Mouse (Mus musculus): ENCODE measurements around the gene Prkn.

The Prkn gene

GRCm38 (mm10) chr17:11845506-11845905, 1005.3 kb downstream of the Prkn start:
- DNase-seq (ENCODE audit: low spot score) = no peak

GRCm38 (mm10) chr17:11854571-11854970, 1014.4 kb downstream of the Prkn start:
- no peak for DNase-seq (ENCODE audit: low spot score)

DNA sequence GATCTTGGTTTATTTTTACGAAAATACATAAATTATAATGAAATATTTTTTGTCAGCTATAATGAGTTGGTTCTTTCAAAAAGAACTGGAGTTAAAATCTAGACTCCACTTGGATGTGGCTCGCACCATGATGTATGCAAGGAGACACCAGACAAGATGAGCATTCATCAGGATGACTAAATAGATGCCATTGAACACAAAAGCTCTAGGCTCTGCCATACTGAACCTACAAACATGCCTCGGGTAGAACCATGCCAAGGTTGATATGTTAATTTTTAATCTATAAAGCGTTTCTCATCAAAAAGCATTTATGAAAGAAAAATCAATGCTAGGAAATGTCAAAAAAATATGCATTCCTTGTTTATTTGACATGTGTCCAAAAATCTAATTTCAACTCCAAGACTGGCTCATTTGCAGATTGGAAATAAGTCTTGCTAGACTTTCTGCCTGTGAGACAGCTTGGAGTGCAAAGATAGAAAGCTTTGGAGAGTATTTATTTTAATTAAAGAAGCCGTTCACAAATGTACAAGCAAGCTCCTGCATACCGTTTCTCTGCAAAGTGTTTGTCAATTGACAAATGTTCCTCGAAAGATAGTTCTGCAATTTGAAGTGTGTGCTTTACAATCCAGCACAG, 1018.7 kb downstream of the Prkn start:
- no peak for DNase-seq (ENCODE audit: low spot score)

DNA sequence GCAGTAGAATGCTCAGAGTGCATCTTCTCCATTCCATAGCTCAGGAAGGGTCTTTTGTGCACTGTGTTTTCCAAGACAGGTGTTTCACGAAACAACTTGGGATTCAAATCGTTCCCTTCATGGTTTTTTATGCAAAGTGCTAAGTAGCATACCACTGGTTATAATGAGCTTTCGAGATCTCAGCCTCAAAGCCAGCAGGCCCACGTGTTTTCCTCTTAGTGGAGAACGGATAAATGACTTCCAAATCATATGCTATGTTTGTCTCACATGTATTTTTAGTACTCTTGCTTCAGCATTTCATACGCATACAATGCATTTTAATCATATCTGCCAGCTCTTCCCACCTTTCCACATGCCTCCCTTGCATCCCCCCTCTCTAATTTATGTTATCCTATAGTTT, 1021.0 kb downstream of the Prkn start:
- DNase-seq (ENCODE audit: low spot score) = no peak

DNA sequence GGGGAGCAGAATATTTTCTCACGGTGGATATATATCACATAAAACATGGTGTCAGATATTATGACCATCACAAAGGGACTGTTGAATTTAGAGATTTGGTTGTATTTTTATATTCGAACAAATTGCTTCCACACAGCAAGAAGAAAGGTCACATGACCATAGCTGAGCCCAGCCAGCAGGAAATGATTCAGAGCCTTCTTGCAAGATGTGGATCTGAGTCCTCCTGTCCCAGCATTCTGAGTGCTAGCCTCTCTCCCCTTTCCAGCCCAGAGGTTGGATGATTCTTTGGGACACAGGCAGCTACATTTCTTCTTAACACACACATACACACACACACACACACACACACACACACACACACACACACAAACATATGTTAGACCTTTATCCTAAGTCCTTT, 1022.2 kb downstream of the Prkn start:
- DNase-seq (ENCODE audit: low spot score) = no peak

DNA sequence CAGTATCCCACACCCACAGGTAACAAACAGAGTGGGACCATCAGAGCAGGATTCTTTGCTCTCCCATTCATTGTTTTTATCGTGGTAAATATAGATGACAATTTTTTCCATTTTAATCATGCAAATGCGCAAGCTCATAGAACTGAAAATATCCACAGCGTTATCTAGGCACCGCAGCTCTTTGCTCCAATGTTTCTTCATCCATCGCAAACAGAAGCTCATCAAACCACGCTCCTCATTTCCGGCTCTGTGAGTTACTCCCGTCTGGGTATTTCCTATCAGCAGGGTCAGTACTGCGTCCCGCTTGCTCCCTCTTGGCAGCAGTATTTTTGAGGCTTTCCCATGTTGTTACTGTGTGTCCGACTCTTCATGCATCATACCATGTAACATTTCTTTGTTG, 1022.8 kb downstream of the Prkn start:
- DNase-seq (ENCODE audit: low spot score) = no peak

DNA sequence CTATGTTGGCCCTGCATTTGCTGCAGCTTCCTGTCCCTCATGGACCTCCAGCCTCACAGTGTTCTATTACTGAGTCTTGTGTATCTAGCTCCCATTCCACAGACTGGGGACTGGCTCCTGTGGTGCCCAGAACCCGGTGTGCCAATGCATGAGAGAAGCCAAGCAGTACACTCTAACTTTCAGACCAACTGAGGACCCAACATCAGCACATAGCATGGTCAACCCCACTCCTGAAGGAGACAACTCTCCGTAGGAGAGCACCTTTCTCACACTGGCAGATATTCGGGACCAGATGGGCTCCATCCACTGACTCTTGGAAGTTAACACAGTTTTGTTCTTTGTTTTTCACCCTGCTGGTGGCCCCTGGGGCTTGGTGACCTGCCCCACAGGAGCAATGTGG, 1026.0 kb downstream of the Prkn start:
- no peak for DNase-seq (ENCODE audit: low spot score)

GRCm38 (mm10) chr17:11867334-11868095, 1027.3 kb downstream of the Prkn start:
- DNase-seq (ENCODE audit: low spot score) = no peak

- no peak for DNase-seq (ENCODE audit: low spot score)
Observed at GRCm38 (mm10) chr17:11870546-11870945, 1030.4 kb downstream of the Prkn start.

DNA sequence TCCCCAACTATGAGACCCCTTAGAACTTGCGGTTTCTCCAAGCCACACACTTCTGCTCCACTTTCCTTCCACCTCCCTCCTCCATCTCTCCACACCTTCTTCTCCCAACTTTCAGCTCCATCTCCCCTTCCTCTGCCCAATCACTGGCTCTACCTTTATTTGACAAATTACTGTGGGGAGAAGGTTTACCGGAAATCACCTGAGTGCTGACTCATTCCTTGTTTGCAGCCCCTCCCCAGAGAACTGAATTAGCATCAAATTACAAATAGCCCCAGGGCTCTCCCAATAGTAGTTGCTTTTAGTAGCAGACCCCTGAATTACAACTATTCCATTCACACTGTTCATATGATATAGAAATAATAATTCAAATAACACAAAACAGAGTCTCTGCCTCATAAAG, 1036.1 kb downstream of the Prkn start:
- DNase-seq (ENCODE audit: low spot score) = no peak

DNA sequence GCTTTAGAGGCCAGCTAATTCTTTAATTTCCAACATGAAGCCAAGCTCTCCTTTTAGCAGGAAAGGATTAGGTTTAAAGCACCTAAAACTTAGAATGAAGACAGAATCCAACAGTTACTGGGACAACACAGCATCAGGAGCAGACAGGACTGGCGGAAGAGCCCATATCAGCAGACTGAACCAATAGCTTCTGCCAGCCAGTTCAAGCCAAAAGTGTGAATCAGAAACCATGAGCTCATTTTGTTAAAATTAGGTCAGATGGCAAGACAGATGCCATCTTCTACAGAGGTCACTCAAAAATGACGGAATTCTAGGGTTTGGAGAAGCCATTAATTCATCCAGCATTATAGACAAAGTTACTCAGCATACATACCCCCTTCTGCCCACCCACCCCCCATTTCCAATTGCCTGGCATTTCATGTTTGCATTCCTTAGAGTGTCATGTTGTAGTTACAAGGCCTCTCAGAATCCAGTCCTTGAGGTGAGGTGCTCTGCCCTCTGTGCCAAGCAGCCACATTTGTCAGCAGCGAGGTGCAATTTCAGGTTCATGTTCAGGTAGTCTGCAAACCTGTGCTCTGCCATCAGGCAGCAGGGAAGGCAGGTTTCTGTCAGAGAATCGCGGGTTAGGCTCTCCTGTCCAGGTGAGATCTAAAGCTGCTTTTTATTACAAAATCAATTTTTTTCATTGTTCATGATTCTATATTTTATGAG, 1041.1 kb downstream of the Prkn start:
- DNase-seq (ENCODE audit: low spot score) = no peak

- no peak for DNase-seq (ENCODE audit: low spot score)
Observed at GRCm38 (mm10) chr17:11885601-11886000, 1045.4 kb downstream of the Prkn start.

GRCm38 (mm10) chr17:11886963-11887362, 1046.8 kb downstream of the Prkn start:
- DNase-seq (ENCODE audit: low spot score) = no peak

DNA sequence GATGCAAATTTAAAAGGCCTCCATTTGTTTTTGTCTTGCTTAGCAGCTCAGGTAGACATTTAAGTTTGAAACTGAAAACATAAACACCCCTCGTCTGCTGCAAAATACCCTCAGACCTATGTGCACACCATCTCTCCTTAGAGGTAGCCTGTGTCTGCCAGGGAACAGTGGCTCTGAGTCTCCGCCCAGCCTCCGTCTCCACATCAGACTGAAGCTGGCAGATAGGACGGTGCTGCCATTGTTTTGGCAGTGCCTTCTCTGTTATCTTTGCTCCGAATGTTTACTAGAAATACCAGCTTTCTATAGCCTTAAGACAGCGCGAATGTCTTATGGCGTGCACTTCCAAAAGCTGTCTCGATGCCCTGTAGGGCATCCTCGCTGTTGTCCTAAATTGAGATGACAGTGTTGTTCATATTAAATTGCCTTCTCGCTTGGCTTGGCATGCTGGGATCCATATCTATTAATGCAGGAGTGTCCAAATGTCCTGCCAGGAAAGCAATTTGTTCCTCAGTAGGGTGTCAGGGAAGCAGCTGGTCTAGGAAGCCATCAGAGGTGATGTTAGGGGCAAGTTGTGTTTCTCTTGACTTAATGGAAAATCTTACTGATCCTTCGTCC, 1047.5 kb downstream of the Prkn start:
- DNase-seq (ENCODE audit: low spot score) = no peak

GRCm38 (mm10) chr17:11888806-11889205, 1048.6 kb downstream of the Prkn start:
- no peak for DNase-seq (ENCODE audit: low spot score)

DNA sequence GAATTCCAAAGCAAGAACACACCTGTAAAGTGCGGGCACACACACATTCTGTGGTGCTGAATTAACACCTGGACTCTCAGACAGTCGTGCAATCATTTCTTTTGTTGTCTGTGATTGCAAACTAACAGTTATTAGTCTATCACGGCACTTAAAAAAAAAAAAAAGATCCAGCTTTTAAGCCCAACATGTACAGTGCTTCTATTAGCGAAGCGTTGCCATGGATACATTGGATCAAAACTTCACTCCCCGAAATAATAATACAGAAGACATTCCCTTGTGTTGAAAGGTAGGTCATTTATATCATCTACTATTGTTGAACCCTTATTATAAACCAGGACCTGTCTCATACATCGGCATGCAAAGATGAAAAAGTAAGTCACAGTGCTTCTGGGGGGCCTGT, 1060.1 kb downstream of the Prkn start:
- DNase-seq (ENCODE audit: low spot score) = no peak

DNA sequence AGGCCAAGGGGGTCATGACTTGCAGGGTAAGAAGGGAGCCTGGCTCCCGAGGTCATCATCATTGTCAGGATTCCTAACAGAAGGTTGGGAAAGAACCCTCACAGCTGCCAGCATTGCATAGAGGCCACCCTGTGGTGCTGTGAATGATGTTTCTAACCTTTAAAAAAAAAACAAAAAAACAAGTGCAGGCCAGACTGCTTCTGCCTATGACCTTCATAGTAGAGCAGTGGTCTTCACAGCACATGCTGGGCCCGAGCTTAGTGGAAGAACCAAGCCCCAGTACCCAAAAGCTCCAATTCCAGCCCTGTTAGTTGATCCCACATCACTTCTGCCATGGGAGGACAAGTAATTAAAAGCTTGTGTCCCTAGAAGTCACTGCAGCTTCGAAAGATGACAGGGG, 1061.5 kb downstream of the Prkn start:
- DNase-seq (ENCODE audit: low spot score) = no peak

- no peak for DNase-seq (ENCODE audit: low spot score)
Observed at GRCm38 (mm10) chr17:11903001-11903400, 1062.8 kb downstream of the Prkn start.

DNA sequence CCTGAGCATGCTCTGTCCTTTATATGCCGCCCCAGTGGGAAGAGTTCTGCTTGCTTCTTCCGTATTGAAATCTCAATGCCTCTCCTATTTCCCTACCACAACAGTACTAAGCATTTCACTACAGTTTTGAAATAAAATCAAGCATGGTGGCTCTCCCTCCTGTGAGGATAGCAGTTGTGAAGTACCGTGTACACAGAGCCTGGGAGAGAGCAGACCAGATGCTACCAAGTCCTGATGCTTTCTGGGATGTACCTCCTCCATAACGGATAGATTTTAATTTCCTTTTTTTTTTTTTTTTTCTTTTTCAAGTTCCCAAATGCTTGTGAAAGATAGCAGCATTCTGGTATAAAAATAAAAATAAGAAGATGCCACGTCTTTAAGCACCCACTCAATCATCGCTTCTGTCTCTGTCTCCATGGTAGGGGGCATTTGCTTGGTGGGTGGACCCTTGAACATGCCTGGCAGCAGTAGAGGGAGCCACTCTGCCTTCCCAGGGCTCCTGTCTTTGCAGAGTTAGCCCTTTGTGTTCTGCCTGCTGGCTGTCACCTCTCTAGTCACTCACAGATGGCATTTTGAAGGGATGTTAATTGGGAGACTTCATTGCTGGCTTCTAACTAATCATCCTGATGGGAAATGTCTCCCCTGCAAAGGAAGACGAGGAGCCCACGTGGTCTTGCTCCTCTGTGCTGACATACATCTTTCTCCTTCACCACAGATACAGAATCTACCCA, 1070.6 kb downstream of the Prkn start:
- no peak for DNase-seq (ENCODE audit: low spot score)

GRCm38 (mm10) chr17:11912136-11912535, 1072.0 kb downstream of the Prkn start:
- no peak for DNase-seq (ENCODE audit: low spot score)

DNA sequence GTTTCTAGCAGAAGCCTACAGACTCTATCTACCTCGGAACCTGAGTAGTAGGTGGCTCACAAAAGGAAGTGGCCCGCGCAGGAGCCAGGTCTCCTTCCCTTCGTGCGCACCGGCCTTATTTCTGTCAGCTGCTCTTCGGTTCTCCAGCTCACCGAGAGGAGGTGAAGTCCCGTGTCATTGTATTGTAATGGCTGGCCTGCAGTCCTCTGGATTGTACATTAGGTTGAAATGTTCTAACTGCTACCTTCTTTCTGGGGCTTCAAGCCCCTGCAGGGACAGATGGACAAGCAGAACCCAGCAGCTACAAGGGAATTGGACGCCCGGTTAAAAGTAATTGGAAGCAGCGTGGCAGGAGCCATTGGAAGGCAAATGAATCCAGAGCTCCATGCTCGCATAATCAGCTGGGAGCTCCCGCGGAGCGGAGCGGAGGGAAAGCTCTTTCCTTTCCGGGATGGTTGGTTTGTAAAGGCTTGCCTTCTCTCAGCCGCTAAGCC, 1072.7 kb downstream of the Prkn start:
- no peak for DNase-seq (ENCODE audit: low spot score)

- no peak for DNase-seq (ENCODE audit: low spot score)
Observed at GRCm38 (mm10) chr17:11913620-11914019, 1073.4 kb downstream of the Prkn start.
